Mouse (Mus musculus) CH12.LX (cell line): ENCODE data around the gene Syne1. TPM values are rescaled to one million over a fixed set of nuclear protein-coding genes. Genes with fewer than 3 reads are reported as not detected.

Experiments used
- DNase-seq: peaks from one replicate; pipeline ENCODE4 v3.0.0-alpha.2; 2013; ENCODE audit errors: extremely low read depth
- H3K27ac ChIP-seq: 2 replicates; pipeline ENCODE4 v1.5.1; 2012; ENCODE audit warnings: low read depth, mild to moderate bottlenecking, control low read depth, moderate library complexity; ENCODE audit not compliant: insufficient read depth
- H3K27me3 ChIP-seq: replicated peaks from 2 replicates; pipeline ENCODE3; 2012; ENCODE audit warnings: inconsistent platforms
- H3K36me3 ChIP-seq, 2 experiments: replicated peaks in 1 of 2; 2 replicates each; pipeline versions ENCODE3 to v1.6.1; 2012; ENCODE audit warnings: inconsistent platforms in 1 of 2, low read length in 1 of 2, mild to moderate bottlenecking in 1 of 2, mixed read lengths in 1 of 2, moderate library complexity in 1 of 2; ENCODE audit not compliant: control insufficient read depth in 1 of 2, insufficient read depth in 1 of 2
- H3K4me1 ChIP-seq, 2 experiments: 2 replicates each; pipeline ENCODE4 v1.6.1; 2012; ENCODE audit warnings: inconsistent platforms in 1 of 2, moderate library complexity in 1 of 2; ENCODE audit not compliant: insufficient read depth in 2 of 2, control insufficient read depth in 1 of 2
- H3K4me2 ChIP-seq: 2 replicates; pipeline ENCODE4 v1.6.1; 2012; ENCODE audit warnings: low read depth, mild to moderate bottlenecking, control low read depth; ENCODE audit not compliant: poor library complexity, insufficient read depth, severe bottlenecking
- H3K4me3 ChIP-seq, 3 experiments: fragments of 150-350 bp in 1 of 3; sonication (generic) in 1 of 3; replicated peaks in 1 of 3; 2 replicates each; pipeline versions ENCODE3 to v1.5.1; 2011 to 2012; ENCODE audit warnings: low read depth in 2 of 3, low read length in 2 of 3, mild to moderate bottlenecking in 2 of 3, moderate library complexity in 2 of 3, control low read depth in 1 of 3, improper control_type of control experiment in 1 of 3, inconsistent platforms in 1 of 3, mixed read lengths in 1 of 3; ENCODE audit not compliant: poor library complexity in 1 of 3
- H3K79me2 ChIP-seq: replicated peaks from 2 replicates; pipeline ENCODE4 v1.6.1; 2012; ENCODE audit warnings: mild to moderate bottlenecking, moderate library complexity; ENCODE audit not compliant: control insufficient read depth, poor library complexity, insufficient read depth, severe bottlenecking; ENCODE audit errors: extremely low read depth
- H3K9ac ChIP-seq: 2 replicates; pipeline ENCODE4 v1.6.1; 2012; ENCODE audit warnings: low read depth, mild to moderate bottlenecking, control low read depth, moderate library complexity; ENCODE audit not compliant: insufficient read depth
- H3K9me3 ChIP-seq: replicated peaks from 2 replicates; pipeline ENCODE3; 2012; ENCODE audit warnings: low read length, inconsistent platforms, mixed read lengths
- CHD2 ChIP-seq: IDR thresholded peaks from 2 replicates; pipeline ENCODE4 v1.6.1; 2011; ENCODE audit warnings: low read length, improper control_type of control experiment
- CTCF ChIP-seq, 2 experiments: IDR thresholded peaks in 1 of 2; conservative IDR thresholded peaks in 1 of 2; 2 replicates each; pipeline ENCODE4 v1.5.1; 2011 to 2012; ENCODE audit warnings: low read depth in 2 of 2, low read length in 2 of 2, improper control_type of control experiment in 1 of 2, inconsistent platforms in 1 of 2, mild to moderate bottlenecking in 1 of 2, moderate library complexity in 1 of 2
- E2F4 ChIP-seq: IDR thresholded peaks from 2 replicates; pipeline ENCODE4 v1.6.1; 2011; ENCODE audit warnings: low read depth, low read length, improper control_type of control experiment; ENCODE audit not compliant: insufficient replicate concordance
- ELF1 ChIP-seq: IDR thresholded peaks from 2 replicates; pipeline ENCODE4 v1.6.1; 2014; ENCODE audit warnings: low read depth, mild to moderate bottlenecking, inconsistent platforms, low read length, improper control_type of control experiment
- HCFC1 ChIP-seq: IDR thresholded peaks from 2 replicates; pipeline ENCODE4 v1.6.1; 2012; ENCODE audit warnings: low read depth, mild to moderate bottlenecking, inconsistent platforms, low read length, improper control_type of control experiment
- IRF4 ChIP-seq: IDR thresholded peaks from 2 replicates; pipeline ENCODE4 v1.6.1; 2014; ENCODE audit warnings: low read depth, mild to moderate bottlenecking, inconsistent platforms, low read length, improper control_type of control experiment
- JUN ChIP-seq: IDR thresholded peaks from 2 replicates; pipeline ENCODE4 v1.6.1; 2011; ENCODE audit warnings: low read depth, mild to moderate bottlenecking, low read length, improper control_type of control experiment, moderate library complexity; ENCODE audit not compliant: insufficient read depth
- JUND ChIP-seq: conservative IDR thresholded peaks from 2 replicates; pipeline ENCODE4 v1.6.1; 2011; ENCODE audit warnings: low read depth, low read length, improper control_type of control experiment
- MAFK ChIP-seq: IDR thresholded peaks from 2 replicates; pipeline ENCODE4 v1.6.1; 2011; ENCODE audit warnings: low read length, improper control_type of control experiment; ENCODE audit not compliant: insufficient replicate concordance
- MEF2A ChIP-seq: IDR thresholded peaks from 2 replicates; pipeline ENCODE4 v1.6.1; 2014; ENCODE audit warnings: low read depth, mild to moderate bottlenecking, inconsistent platforms, low read length, improper control_type of control experiment, borderline replicate concordance
- MXI1 ChIP-seq: IDR thresholded peaks from 2 replicates; pipeline ENCODE4 v1.6.1; 2011; ENCODE audit warnings: mild to moderate bottlenecking, low read depth, low read length, improper control_type of control experiment
- MYC ChIP-seq: IDR thresholded peaks from 2 replicates; pipeline ENCODE4 v1.6.1; 2011; ENCODE audit warnings: low read depth, mild to moderate bottlenecking, improper control_type of control experiment, low read length
- PAX5 ChIP-seq: IDR thresholded peaks from 2 replicates; pipeline ENCODE4 v1.6.1; 2012; ENCODE audit warnings: low read length, inconsistent platforms, mixed read lengths
- POLR2AphosphoS2 ChIP-seq: IDR thresholded peaks from 2 replicates; pipeline ENCODE4 v1.6.1; 2011; ENCODE audit warnings: low read depth, low read length, improper control_type of control experiment
- SIN3A ChIP-seq: IDR thresholded peaks from 2 replicates; pipeline ENCODE4 v1.6.1; 2012; ENCODE audit warnings: low read length, improper control_type of control experiment, inconsistent platforms
- SMC3 ChIP-seq: IDR thresholded peaks from 2 replicates; pipeline ENCODE4 v1.6.1; 2011; ENCODE audit warnings: low read depth, low read length, improper control_type of control experiment
- TBP ChIP-seq: conservative IDR thresholded peaks from 2 replicates; pipeline ENCODE4 v1.6.1; 2011; ENCODE audit warnings: low read depth, low read length, improper control_type of control experiment
- TCF12 ChIP-seq: IDR thresholded peaks from 2 replicates; pipeline ENCODE4 v1.6.1; 2014; ENCODE audit warnings: low read depth, mild to moderate bottlenecking, inconsistent platforms, low read length, improper control_type of control experiment
- USF1 ChIP-seq: IDR thresholded peaks from 2 replicates; pipeline ENCODE4 v1.6.1; 2014; ENCODE audit warnings: low read depth, mild to moderate bottlenecking, inconsistent platforms, low read length, improper control_type of control experiment
- USF2 ChIP-seq: conservative IDR thresholded peaks from 2 replicates; pipeline ENCODE4 v1.6.1; 2011; ENCODE audit warnings: low read depth, low read length, improper control_type of control experiment
- ZC3H11A ChIP-seq: IDR thresholded peaks from 2 replicates; pipeline ENCODE4 v1.6.1; 2012; ENCODE audit warnings: low read depth, mild to moderate bottlenecking, inconsistent platforms, low read length, improper control_type of control experiment
- ZKSCAN1 ChIP-seq: IDR thresholded peaks from 2 replicates; pipeline ENCODE4 v1.6.1; 2012; ENCODE audit warnings: low read depth, inconsistent platforms, low read length, improper control_type of control experiment, borderline replicate concordance
- ZMIZ1 ChIP-seq: IDR thresholded peaks from 2 replicates; pipeline ENCODE4 v1.6.1; 2012; ENCODE audit warnings: low read depth, mild to moderate bottlenecking, inconsistent platforms, low read length, improper control_type of control experiment
- ZNF384 ChIP-seq: IDR thresholded peaks from 2 replicates; pipeline ENCODE4 v1.6.1; 2012; ENCODE audit warnings: low read depth, low read length, improper control_type of control experiment, inconsistent platforms
- dilution Hi-C: fragments of 300-500 bp; cut with MboI; formaldehyde crosslinking; loops from 2 replicates; pipeline ENCODE4 v1.14.3; 2020; ENCODE audit warnings: low sequenced_read_pairs; ENCODE audit not compliant: extremely low pct_unique_long_range_greater_than_20kb, extremely low pct_ligation_motif_present
- in situ Hi-C: fragments of 300-500 bp; cut with MboI; formaldehyde crosslinking; loops from 3 replicates; pipeline ENCODE4 v1.14.3; 2019; ENCODE audit warnings: low sequenced_read_pairs, low pct_ligation_motif_present, low pct_unique_long_range_greater_than_20kb, mixed read lengths
- polyA plus RNA-seq: library from polyadenylated mRNA; unstranded; fragments of >175 nt; gene quantifications from 2 replicates; pipeline ENCODE4 v1.2.1, GENCODE M21; 2012; ENCODE audit warnings: low read depth; ENCODE audit not compliant: insufficient read length
- total RNA-seq, 2 experiments: library from RNA; depleted of rRNA; stranded (reverse); fragments of 300-350 nt in 1 of 2; fragments of >200 nt in 1 of 2; gene quantifications; 2 replicates each; pipeline ENCODE4 v1.2.3; 2012 to 2014

Gene Syne1
- total and polyA plus RNA-seq, 3 experiments = 3.1 to 7.6 (median 3.6) TPM

DNA sequence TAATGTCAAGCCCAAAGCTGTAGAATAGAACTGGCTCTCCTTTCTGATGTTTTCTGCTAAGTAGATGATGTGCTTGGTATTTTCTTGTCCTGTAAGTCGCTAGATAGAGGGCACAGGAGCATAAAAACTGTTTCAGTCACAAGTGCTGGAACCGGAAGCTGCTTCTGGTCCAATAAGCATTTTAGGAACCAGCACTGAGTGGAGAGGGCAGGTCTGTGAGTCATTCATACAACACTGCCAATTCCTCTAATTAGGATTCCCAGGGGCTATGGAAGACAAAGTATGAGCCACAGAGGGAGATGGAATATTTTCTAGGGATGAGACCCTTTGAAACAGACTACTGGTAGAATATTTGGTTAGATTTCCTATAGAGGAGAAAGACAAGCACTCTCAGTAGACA lies 53.4 kb downstream of the Syne1 start:
- dilution Hi-C loops = no loop called here
- in situ Hi-C loops = no loop called here
- no peaks in the 10 kb centered on the region for H3K4me1 ChIP-seq
- no peaks in the 10 kb centered on the region for H3K27me3 ChIP-seq
- H3K9ac ChIP-seq = no peak overlapping the region
- no peaks in the 10 kb centered on the region for H3K36me3 ChIP-seq
- no peaks in the 10 kb centered on the region for H3K79me2 ChIP-seq
- no peak overlapping the region for H3K27ac ChIP-seq
- no peaks in the 10 kb centered on the region for H3K9me3 ChIP-seq
- TF ChIP-seq ZNF384 (no peak), HCFC1 (no peak), USF1 (no peak), MEF2A (no peak), JUND (no peak), CTCF (conservative IDR thresholded peaks at IDR 0.05 in 1 of 2, IDR thresholded peaks at IDR 0.05 in 1 of 2; ENCODE audit: low read depth in 2 of 2, low read length in 2 of 2) (no peak), CHD2 (no peak), IRF4 (no peak), E2F4 (no peak), MAFK (no peak), SIN3A (no peak), POLR2AphosphoS2 (no peak), ELF1 (no peak), MXI1 (no peak), USF2 (no peak)
- H3K4me3 ChIP-seq = no peak overlapping the region
- H3K4me2 ChIP-seq = no peak overlapping the region
- DNase-seq = no peak

GRCm38 (mm10) chr10:5491050-5491449 lies 60.2 kb downstream of the Syne1 start:
- dilution Hi-C loops = no loop called here
- Histone ChIP-seq H3K9ac (no peak overlapping the region), H3K36me3 (no peaks in the 10 kb centered on the region)

More at GRCm38 (mm10) chr10:5491050-5491449, 60.2 kb downstream of the Syne1 start:
- no peak for TF ChIP-seq MYC
- no peak for TF ChIP-seq JUN
- no peak for TF ChIP-seq ZMIZ1
- TF ChIP-seq ZC3H11A = no peak
- no peak for TF ChIP-seq TBP
- no peak for TF ChIP-seq MAFK
- no peak for TF ChIP-seq JUND
- TF ChIP-seq SMC3 = no peak
- TF ChIP-seq PAX5 = no peak
- TF ChIP-seq IRF4 = no peak
- TF ChIP-seq E2F4 = no peak
- TF ChIP-seq USF1 = no peak
- no peak for TF ChIP-seq TCF12
- TF ChIP-seq ZKSCAN1 = no peak
- no peak for TF ChIP-seq CHD2
- TF ChIP-seq, all 38 proteins: peak for 0
- DNase-seq = no peak
- Histone ChIP-seq H3K4me2 (peak overlapping the region; percentile 78), H3K4me3 (peak overlapping the region in 1 of 3 experiments; percentile 21), H3K27ac (no peak overlapping the region), H3K27me3 (no peaks in the 10 kb centered on the region), H3K9me3 (no peaks in the 10 kb centered on the region), H3K79me2 (no peaks in the 10 kb centered on the region), H3K4me1 (no peaks in the 10 kb centered on the region)
- in situ Hi-C loops = no loop called here
